Mouse (Mus musculus): ENCODE data around the gene Vsir. TPM values are rescaled to one million over a fixed set of nuclear protein-coding genes. Genes with fewer than 3 reads are reported as not detected.

Vsir gene
- polyA plus RNA-seq, 1 experiment from 2014 or later = 0.96 TPM

DNA sequence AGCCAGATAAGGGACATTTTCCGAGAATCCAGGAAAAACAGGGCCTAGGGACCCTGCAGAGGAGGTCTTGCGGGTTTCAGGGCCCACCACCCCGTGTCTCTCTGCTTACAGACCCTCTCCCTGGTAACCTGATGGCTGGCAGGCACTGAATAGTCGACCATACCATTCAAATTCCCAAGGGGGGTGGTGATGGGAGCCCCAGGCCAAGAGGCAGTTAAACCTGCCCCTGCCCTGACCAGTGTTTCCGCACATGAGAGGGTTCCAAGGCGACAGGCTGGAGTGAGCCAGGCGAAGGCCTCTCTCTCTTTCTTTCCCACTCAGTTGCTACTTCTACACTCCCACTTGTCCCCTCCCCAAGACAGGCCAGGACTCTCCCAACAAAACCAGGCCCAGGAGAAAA lies 52.8 kb downstream of the Vsir start, which contains the start of gene Gm17455:
Gm17455 (plus strand) TSS at position 278 of the 400 bp plus-strand sequence.
- WGBS = 50% methylated on average over 7 of the region's 7 CpGs
- Histone ChIP-seq H3K27me3 (ENCODE audit: control insufficient read depth, insufficient read depth, low read length) (no peaks in the 10 kb centered on the region), H3K9me3 (ENCODE audit: control insufficient read depth, low read length) (no peaks in the 10 kb centered on the region), H3K9ac (ENCODE audit: low read length) (no peak within 1 kb of the TSS), H3K4me1 (replicated peaks; ENCODE audit: control insufficient read depth, insufficient read depth, low read length) (no peaks in the 10 kb centered on the region), H3K27ac (ENCODE audit: low read depth, low read length) (no peak within 1 kb of the TSS), H3K4me2 (ENCODE audit: low read depth, low read length, severe bottlenecking) (no peak within 1 kb of the TSS), H3K4me3 (ENCODE audit: low read depth, low read length) (no peak within 1 kb of the TSS), H3K36me3 (ENCODE audit: control insufficient read depth, insufficient read depth, low read length) (no peaks in the 10 kb centered on the region)
- no peak for DNase-seq (ENCODE audit: low spot score)
- no peak for ATAC-seq (replicated peaks; ENCODE audit: low FRiP score)

DNA sequence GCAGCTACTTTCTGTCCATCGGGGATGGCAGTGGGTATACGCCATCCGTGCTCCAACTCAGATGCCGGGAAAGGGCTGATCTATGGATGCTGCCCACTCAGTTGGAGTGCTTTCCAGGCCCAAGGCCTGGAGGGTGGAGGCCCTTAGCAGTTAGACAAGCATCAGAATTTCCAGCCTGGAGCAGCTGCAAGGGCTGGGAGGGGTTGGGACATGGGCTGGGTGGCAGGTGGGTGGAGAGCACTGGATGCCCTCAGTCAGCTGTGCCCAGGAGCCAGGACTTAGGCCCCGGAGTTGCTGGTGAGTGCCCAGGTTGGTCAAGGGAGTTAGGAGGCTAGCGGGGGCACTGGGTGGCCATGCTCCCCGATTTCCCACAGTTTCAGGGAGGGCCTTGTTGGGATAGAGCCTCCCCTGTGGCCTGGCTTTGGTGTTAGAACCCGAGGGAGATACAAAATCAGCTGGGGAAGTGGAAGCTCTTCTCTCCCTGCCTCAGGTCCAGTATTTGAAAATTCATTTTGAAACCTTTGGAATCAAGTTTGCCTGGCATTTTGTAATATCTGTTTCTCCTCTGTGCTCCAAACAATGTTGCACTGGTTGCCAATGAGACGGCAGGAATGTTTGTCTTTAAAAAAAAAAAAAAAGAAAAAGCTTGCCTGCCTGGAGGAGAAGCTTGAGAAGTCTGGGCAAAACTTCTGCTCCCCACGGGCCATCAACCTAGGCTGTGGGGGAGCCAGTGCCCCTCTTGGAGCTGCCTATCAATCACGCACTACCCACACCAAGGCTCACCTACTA lies 54.0 kb downstream of the Vsir start:
- 85% methylated on average over 11 of the region's 11 CpGs for WGBS
- ATAC-seq (replicated peaks; ENCODE audit: low FRiP score) = no peak
- H3K27me3 ChIP-seq (ENCODE audit: control insufficient read depth, insufficient read depth, low read length) = no peaks in the 10 kb centered on the region
- H3K9ac ChIP-seq (ENCODE audit: low read length) = no peak overlapping the region
- H3K4me2 ChIP-seq (ENCODE audit: low read depth, low read length, severe bottlenecking) = no peak overlapping the region
- no peak for DNase-seq (ENCODE audit: low spot score)
- no peaks in the 10 kb centered on the region for H3K4me1 ChIP-seq (replicated peaks; ENCODE audit: control insufficient read depth, insufficient read depth, low read length)
- H3K4me3 ChIP-seq (ENCODE audit: low read depth, low read length) = no peak overlapping the region
- H3K9me3 ChIP-seq (ENCODE audit: control insufficient read depth, low read length) = no peaks in the 10 kb centered on the region
- H3K27ac ChIP-seq (ENCODE audit: low read depth, low read length) = no peak overlapping the region
- H3K36me3 ChIP-seq (ENCODE audit: control insufficient read depth, insufficient read depth, low read length) = no peaks in the 10 kb centered on the region

DNA sequence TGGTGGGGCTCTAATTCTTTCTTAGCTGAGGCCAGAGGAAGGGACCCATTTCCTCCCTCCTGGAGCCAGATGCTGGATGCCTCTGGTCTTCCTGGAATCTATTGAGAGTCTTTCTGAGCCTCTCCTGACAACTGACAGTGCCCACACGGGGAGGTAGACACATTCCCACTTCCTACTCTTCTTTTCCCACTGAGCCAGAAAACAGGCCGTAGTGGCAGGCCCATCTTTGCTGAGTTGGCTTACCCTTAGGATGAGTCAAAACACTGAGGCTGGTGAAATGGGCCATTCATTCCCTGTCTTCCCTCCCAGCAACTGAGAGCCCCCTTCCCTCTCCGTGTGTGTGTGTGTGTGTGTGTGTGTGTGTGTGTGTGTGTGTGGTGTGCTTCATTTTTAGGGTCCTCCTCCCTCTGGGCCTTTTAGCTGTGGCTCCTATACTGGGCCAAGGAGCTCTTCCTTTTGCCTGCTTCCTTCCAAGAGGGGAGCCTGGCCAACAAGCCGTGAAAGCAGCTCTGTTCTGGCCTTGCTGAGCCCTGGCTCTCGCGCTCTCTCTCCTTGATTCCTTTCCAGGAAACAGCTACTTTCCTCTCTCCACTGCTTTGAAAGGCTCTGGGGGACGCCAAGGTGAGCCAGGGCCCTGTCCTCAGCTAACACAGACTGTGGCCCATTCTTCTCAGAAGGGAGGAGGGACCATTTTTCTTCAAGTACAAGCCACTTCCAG lies 59.0 kb downstream of the Vsir start:
- no peaks in the 10 kb centered on the region; the same call in 1 of the 2 replicates for H3K27me3 ChIP-seq (ENCODE audit: control insufficient read depth, insufficient read depth, low read length)

DNA sequence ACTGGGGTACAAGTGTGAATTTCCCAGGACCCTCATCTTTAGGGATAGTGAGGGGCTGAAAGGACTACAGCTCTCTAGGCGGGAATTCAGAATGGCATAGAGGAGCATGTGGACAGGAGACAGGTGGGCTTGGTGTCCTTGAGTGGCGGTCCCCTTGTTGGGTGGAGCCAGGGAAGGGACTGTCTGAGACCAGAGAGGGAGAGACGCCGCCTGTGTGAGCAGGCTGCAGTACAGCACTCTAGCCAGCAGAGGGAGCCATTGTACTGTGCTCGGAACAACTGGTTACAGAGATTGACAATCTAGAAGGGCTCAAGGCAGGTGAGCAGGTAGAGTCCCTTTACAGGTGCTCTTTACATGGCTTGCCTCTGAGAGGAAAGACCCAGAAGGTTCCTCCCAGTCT lies 61.2 kb downstream of the Vsir start:
- Histone ChIP-seq H3K9ac (ENCODE audit: low read length) (no peak overlapping the region), H3K27me3 (ENCODE audit: control insufficient read depth, insufficient read depth, low read length) (no peaks in the 10 kb centered on the region; the same call in 1 of the 2 replicates), H3K4me3 (ENCODE audit: low read depth, low read length) (no peak overlapping the region), H3K9me3 (ENCODE audit: control insufficient read depth, low read length) (no peaks in the 10 kb centered on the region), H3K36me3 (ENCODE audit: control insufficient read depth, insufficient read depth, low read length) (no peaks in the 10 kb centered on the region), H3K27ac (ENCODE audit: low read depth, low read length) (no peak overlapping the region), H3K4me2 (ENCODE audit: low read depth, low read length, severe bottlenecking) (no peak overlapping the region), H3K4me1 (replicated peaks; ENCODE audit: control insufficient read depth, insufficient read depth, low read length) (no peaks in the 10 kb centered on the region)
- no peak for ATAC-seq (replicated peaks; ENCODE audit: low FRiP score)
- 4% methylated on average over 5 of the region's 5 CpGs for WGBS
- DNase-seq (ENCODE audit: low spot score) = peak; percentile 86

More for the DNA sequence above, 59.0 kb downstream of the Vsir start:
- no peaks in the 10 kb centered on the region for H3K4me1 ChIP-seq (replicated peaks; ENCODE audit: control insufficient read depth, insufficient read depth, low read length)
- H3K4me2 ChIP-seq (ENCODE audit: low read depth, low read length, severe bottlenecking) = no peak overlapping the region
- no peak overlapping the region for H3K4me3 ChIP-seq (ENCODE audit: low read depth, low read length)
- no peak overlapping the region; the same call in 1 of the 2 replicates for H3K9ac ChIP-seq (ENCODE audit: low read length)
- WGBS = 62% methylated on average over 6 of the region's 7 CpGs
- no peaks in the 10 kb centered on the region for H3K36me3 ChIP-seq (ENCODE audit: control insufficient read depth, insufficient read depth, low read length)
- no peaks in the 10 kb centered on the region for H3K9me3 ChIP-seq (ENCODE audit: control insufficient read depth, low read length)
- DNase-seq (ENCODE audit: low spot score) = no peak
- no peak overlapping the region for H3K27ac ChIP-seq (ENCODE audit: low read depth, low read length)
- no peak for ATAC-seq (replicated peaks; ENCODE audit: low FRiP score)

DNA sequence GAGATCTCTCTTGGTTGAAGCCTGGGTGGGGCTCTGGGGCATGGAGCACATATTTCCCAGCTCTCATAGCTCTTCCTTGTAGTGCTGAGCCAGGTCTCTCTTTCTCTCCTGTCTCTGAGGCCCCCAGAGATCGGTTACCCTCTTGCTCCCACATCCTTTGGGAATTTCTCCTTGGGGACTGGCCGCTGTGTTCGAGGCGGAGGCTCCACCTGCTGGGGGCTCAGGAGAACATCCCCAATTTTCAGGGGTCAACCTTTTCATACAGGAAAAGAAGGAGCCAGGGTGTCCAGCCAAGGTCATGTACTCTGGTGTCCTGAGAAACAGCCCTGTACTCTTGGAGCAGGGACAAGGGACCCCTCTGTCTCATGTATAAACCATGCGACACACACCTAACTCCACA lies 65.1 kb downstream of the Vsir start:
- no peak for DNase-seq (ENCODE audit: low spot score)
- Histone ChIP-seq H3K4me2 (ENCODE audit: low read depth, low read length, severe bottlenecking) (no peak overlapping the region), H3K4me3 (ENCODE audit: low read depth, low read length) (no peak overlapping the region), H3K36me3 (ENCODE audit: control insufficient read depth, insufficient read depth, low read length) (no peaks in the 10 kb centered on the region), H3K4me1 (replicated peaks; ENCODE audit: control insufficient read depth, insufficient read depth, low read length) (no peaks in the 10 kb centered on the region), H3K27me3 (ENCODE audit: control insufficient read depth, insufficient read depth, low read length) (no peaks in the 10 kb centered on the region; the same call in 1 of the 2 replicates), H3K27ac (ENCODE audit: low read depth, low read length) (no peak overlapping the region), H3K9ac (ENCODE audit: low read length) (no peak overlapping the region), H3K9me3 (ENCODE audit: control insufficient read depth, low read length) (no peaks in the 10 kb centered on the region)
- 31% methylated on average over 5 of the region's 5 CpGs for WGBS
- ATAC-seq (replicated peaks; ENCODE audit: low FRiP score) = no peak

DNA sequence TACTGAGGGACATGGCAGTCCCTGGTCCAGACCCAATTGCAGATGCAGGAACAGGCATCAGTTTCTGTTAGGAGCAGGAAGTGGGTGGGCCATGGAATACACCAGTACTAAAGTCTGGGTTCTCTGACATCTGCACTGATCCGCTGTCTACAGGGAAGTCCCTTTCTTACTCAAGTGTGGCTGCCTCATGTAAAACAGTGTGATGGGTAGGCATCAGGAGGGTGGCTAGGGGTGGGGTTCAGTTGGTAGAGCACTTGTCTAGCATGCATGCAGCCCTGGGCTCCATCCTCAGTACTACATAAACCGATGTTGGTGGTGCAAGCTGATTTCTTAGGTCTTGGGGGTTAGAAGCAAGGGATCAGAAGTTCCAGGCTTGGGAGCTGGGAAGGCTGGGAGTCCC lies 67.1 kb downstream of the Vsir start:
- H3K27ac ChIP-seq (ENCODE audit: low read depth, low read length) = no peak overlapping the region
- no peak overlapping the region for H3K4me3 ChIP-seq (ENCODE audit: low read depth, low read length)
- no peak overlapping the region for H3K4me2 ChIP-seq (ENCODE audit: low read depth, low read length, severe bottlenecking)
- H3K36me3 ChIP-seq (ENCODE audit: control insufficient read depth, insufficient read depth, low read length) = no peaks in the 10 kb centered on the region
- no peaks in the 10 kb centered on the region for H3K9me3 ChIP-seq (ENCODE audit: control insufficient read depth, low read length)
- WGBS = 86% methylated on average over 2 of the region's 2 CpGs
- DNase-seq (ENCODE audit: low spot score) (no peak), ATAC-seq (replicated peaks; ENCODE audit: low FRiP score) (no peak)
- H3K9ac ChIP-seq (ENCODE audit: low read length) = no peak overlapping the region
- no peaks in the 10 kb centered on the region; the same call in 1 of the 2 replicates for H3K27me3 ChIP-seq (ENCODE audit: control insufficient read depth, insufficient read depth, low read length)
- H3K4me1 ChIP-seq (replicated peaks; ENCODE audit: control insufficient read depth, insufficient read depth, low read length) = no peaks in the 10 kb centered on the region

DNA sequence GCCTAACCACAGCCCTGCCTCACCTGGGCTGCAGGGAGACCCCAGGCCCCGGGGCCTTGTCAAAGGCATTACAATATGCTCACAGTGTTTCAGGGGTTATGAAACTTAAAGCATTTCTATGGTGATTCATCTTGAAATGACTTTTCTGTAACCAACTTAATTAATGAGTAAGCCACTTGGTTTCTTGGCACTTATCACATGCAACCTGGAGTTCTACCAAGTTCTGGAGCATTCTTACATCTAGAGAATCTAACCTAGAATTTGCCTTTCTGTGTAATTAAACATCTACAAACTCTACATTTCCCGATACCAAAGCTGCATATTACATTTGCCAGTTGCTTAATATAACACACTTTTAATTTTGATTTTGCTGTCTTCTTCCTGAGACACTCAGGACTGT lies 70.4 kb downstream of the Vsir start:
- no peaks in the 10 kb centered on the region for H3K9me3 ChIP-seq (ENCODE audit: control insufficient read depth, low read length)
- no peak overlapping the region for H3K27ac ChIP-seq (ENCODE audit: low read depth, low read length)
- no peak overlapping the region for H3K9ac ChIP-seq (ENCODE audit: low read length)
- H3K36me3 ChIP-seq (ENCODE audit: control insufficient read depth, insufficient read depth, low read length) = no peaks in the 10 kb centered on the region
- no peak overlapping the region for H3K4me2 ChIP-seq (ENCODE audit: low read depth, low read length, severe bottlenecking)
- no peaks in the 10 kb centered on the region for H3K4me1 ChIP-seq (replicated peaks; ENCODE audit: control insufficient read depth, insufficient read depth, low read length)
- WGBS = 93% methylated on average over 2 of the region's 2 CpGs
- no peak overlapping the region for H3K4me3 ChIP-seq (ENCODE audit: low read depth, low read length)
- H3K27me3 ChIP-seq (ENCODE audit: control insufficient read depth, insufficient read depth, low read length) = no peaks in the 10 kb centered on the region
- no peak for DNase-seq (ENCODE audit: low spot score)
- no peak for ATAC-seq (replicated peaks; ENCODE audit: low FRiP score)

DNA sequence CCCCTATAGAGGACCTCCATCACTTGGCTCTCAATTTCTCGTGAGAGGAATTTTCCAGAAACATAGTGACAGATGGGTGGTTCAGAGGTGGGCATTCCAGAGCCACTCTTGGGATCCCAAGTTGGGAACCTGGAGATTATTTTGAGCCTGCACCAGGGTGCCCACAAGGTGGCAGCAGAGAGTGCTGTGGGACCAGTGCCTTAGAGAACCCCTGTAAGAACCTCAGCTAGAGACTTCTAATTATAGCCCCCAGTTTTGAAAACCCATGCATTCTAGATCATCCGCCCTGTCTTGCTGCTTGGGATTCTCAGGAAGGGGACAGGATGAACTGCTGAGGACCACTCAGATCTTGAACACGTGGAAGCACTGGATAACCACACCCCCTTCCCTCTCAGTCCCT lies 71.5 kb downstream of the Vsir start:
- Histone ChIP-seq H3K27ac (ENCODE audit: low read depth, low read length) (no peak overlapping the region), H3K27me3 (ENCODE audit: control insufficient read depth, insufficient read depth, low read length) (no peaks in the 10 kb centered on the region), H3K4me1 (replicated peaks; ENCODE audit: control insufficient read depth, insufficient read depth, low read length) (no peaks in the 10 kb centered on the region), H3K4me3 (ENCODE audit: low read depth, low read length) (no peak overlapping the region), H3K4me2 (ENCODE audit: low read depth, low read length, severe bottlenecking) (no peak overlapping the region), H3K9ac (ENCODE audit: low read length) (no peak overlapping the region), H3K36me3 (ENCODE audit: control insufficient read depth, insufficient read depth, low read length) (no peaks in the 10 kb centered on the region), H3K9me3 (ENCODE audit: control insufficient read depth, low read length) (no peaks in the 10 kb centered on the region)
- ATAC-seq (replicated peaks; ENCODE audit: low FRiP score) (no peak), DNase-seq (ENCODE audit: low spot score) (peak; percentile 85)
- 20% methylated on average over 3 of the region's 3 CpGs for WGBS
